ENCODE assay signal across 17 mouse cellular contexts in the genomic region with DNA sequence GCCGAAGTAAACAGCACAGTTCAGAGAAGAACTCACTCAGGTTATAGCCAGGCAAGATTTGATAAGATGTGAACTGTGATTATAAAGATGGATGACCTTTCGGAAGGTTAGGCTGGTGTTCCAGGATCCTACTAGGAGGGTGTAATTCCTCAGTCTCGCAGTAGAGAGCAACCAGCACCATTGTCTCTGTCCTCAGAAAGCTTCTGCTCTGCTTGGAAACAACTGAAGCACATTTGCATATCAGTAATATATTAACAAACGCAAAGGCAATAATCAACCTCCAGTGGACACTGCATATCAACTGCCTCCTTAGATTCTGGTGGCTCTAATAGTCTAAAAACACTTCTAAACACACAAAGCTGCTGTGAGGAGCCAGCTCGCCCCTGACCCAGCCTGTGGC. TPM values are rescaled to one million over a fixed set of nuclear protein-coding genes. Genes with fewer than 3 reads are reported as not detected.
DNase-seq lines count a peak whose midpoint lies in the region; ATAC-seq and TF ChIP-seq lines count a peak whose summit lies in the region.
"Had no signal": no experiment of that assay in that cellular context is flagged by ENCODE, and none has a peak within 500 bp of the region (broad histone marks: within the 10 kb centered on the region; RNA-seq: fewer than 3 reads in every experiment).

No protein-coding gene starts in this region.

- no peaks in the 10 kb centered on the region for H3K9me3 ChIP-seq in liver, embryonic 14.5 days (ENCODE audit: control insufficient read depth, low read length)
- no peaks in the 10 kb centered on the region for H3K9me3 ChIP-seq in stomach, postnatal 0 days (ENCODE audit: control insufficient read depth, low read length)
- H3K9me3 ChIP-seq: embryonic facial prominence, embryonic 10.5 days; forebrain, embryonic 15.5 days; limb, embryonic 15.5 days; midbrain, embryonic 12.5 days had no signal

- H3K79me2 ChIP-seq in heart, adult 2 months (replicated peaks; ENCODE audit: control insufficient read depth, insufficient read depth, low read length): peaks cover 4% of the 10 kb centered on the region

- 84% methylated on average over 5 of the region's 5 CpGs for WGBS in heart, adult 2 months
- WGBS in liver, embryonic 14.5 days (ENCODE audit: insufficient replicate concordance): 58% methylated on average over 5 of the region's 5 CpGs
- 51% methylated on average over 5 of the region's 5 CpGs for WGBS in stomach, postnatal 0 days

- no peak for TF ChIP-seq POLR2A in heart, adult 2 months (IDR thresholded peaks at IDR 0.05; ENCODE audit: insufficient read depth, low read depth, low read length)

- H3K4me1 ChIP-seq in heart, adult 2 months (ENCODE audit: control insufficient read depth, insufficient read depth, low read length): peaks cover 2% of the 10 kb centered on the region
- peaks cover 47 to 55% of the 10 kb centered on the region in 2 experiments for H3K4me1 ChIP-seq in liver, embryonic 14.5 days (replicated peaks; ENCODE audit: control insufficient read depth in 2 of 2, insufficient read depth in 2 of 2, low read length in 1 of 2)
- H3K4me1 ChIP-seq in stomach, postnatal 0 days (replicated peaks; ENCODE audit: control insufficient read depth, insufficient read depth): no peaks in the 10 kb centered on the region
- H3K4me1 ChIP-seq: forebrain, embryonic 15.5 days had no signal

- H3K4me2 ChIP-seq in liver, embryonic 14.5 days (ENCODE audit: low read depth): no peak overlapping the region
- no peak overlapping the region for H3K4me2 ChIP-seq in stomach, postnatal 0 days (replicated peaks; ENCODE audit: low read depth)
- H3K4me2 ChIP-seq: forebrain, embryonic 15.5 days; limb, embryonic 15.5 days; midbrain, embryonic 12.5 days had no signal

- H3K4me3 ChIP-seq in heart, adult 2 months: no peak overlapping the region
- H3K4me3 ChIP-seq in layer of hippocampus, adult 2 months: no peak overlapping the region
- H3K4me3 ChIP-seq in liver, embryonic 14.5 days (ENCODE audit: insufficient read depth in 1 of 2, low read depth in 2 of 2, low read length in 2 of 2): no peak overlapping the region
- H3K4me3 ChIP-seq in stomach, postnatal 0 days (ENCODE audit: low read depth, low read length): no peak overlapping the region
- H3K4me3 ChIP-seq: embryonic facial prominence, embryonic 10.5 days; forebrain, embryonic 15.5 days; limb, embryonic 15.5 days; midbrain, embryonic 12.5 days had no signal

- peaks cover 5% of the 10 kb centered on the region for H3K36me3 ChIP-seq in heart, adult 2 months (ENCODE audit: control insufficient read depth, insufficient read depth, low read length)
- peaks cover 20% of the 10 kb centered on the region for H3K36me3 ChIP-seq in liver, embryonic 14.5 days (replicated peaks; ENCODE audit: control insufficient read depth, insufficient read depth, low read depth)
- no peaks in the 10 kb centered on the region for H3K36me3 ChIP-seq in stomach, postnatal 0 days (ENCODE audit: control insufficient read depth, insufficient read depth, low read length)
- H3K36me3 ChIP-seq: forebrain, embryonic 15.5 days; limb, embryonic 15.5 days; midbrain, embryonic 12.5 days had no signal

- no peak for DNase-seq in heart, adult 2 months
- DNase-seq in heart, adult 8-10 months (ENCODE audit: low spot score): no peak
- no peak for DNase-seq in layer of hippocampus, adult 2 months (ENCODE audit: low spot score in 2 of 2)
- DNase-seq in layer of hippocampus, adult 9-10 months (ENCODE audit: low spot score): no peak
- DNase-seq in liver, embryonic 14.5 days (ENCODE audit: low read depth in 3 of 3, low spot score in 3 of 3): no peak
- DNase-seq in stomach, postnatal 0 days (ENCODE audit: low spot score): no peak
- no peak for DNase-seq in adrenal gland, adult 18-20 months (ENCODE audit: low spot score in 2 of 2)
- DNase-seq in thymus, postnatal 10 days (ENCODE audit: low spot score in 2 of 2): no peak
- DNase-seq: adrenal gland, postnatal 10 days; cerebellum, adult 18-20 months; layer of hippocampus, adult 9-11 months; lung, postnatal 4 days; thymus, postnatal 4 days had no signal

- no peak for TF ChIP-seq EP300 in heart, adult 2 months (IDR thresholded peaks at IDR 0.05; ENCODE audit: insufficient read depth, low read depth, low read length)
- TF ChIP-seq EP300 in liver, embryonic 14.5 days (IDR thresholded peaks at IDR 0.05; ENCODE audit: low read depth): no peak
- TF ChIP-seq EP300 in stomach, postnatal 0 days (optimal IDR thresholded peaks at IDR 0.05): no peak

- intact Hi-C loops in heart, adult 2 months (cut with DNase I): no loop called here

- TF ChIP-seq CTCF in heart, adult 2 months (IDR thresholded peaks at IDR 0.05): peak; percentile 19; the same call in 1 of the 2 replicates
- peak; percentile 34 for TF ChIP-seq CTCF in layer of hippocampus, adult 2 months (conservative IDR thresholded peaks at IDR 0.05)
- peak; percentile 33; the same call in 1 of the 2 replicates for TF ChIP-seq CTCF in liver, embryonic 14.5 days (IDR thresholded peaks at IDR 0.05; ENCODE audit: low read depth)
- peak; percentile 39 for TF ChIP-seq CTCF in stomach, postnatal 0 days (IDR thresholded peaks at IDR 0.05; ENCODE audit: low read depth)

- 0 out of 2 replicates have a peak, but pooled peaks have one; percentile 21 for ATAC-seq in liver, embryonic 14.5 days (ENCODE audit: insufficient read depth)
- ATAC-seq in stomach, postnatal 0 days (ENCODE audit: low FRiP score, low TSS enrichment): no peak
- ATAC-seq: forebrain, embryonic 15.5 days had no signal

- H3K27ac ChIP-seq in heart, adult 2 months: no peak overlapping the region
- H3K27ac ChIP-seq in layer of hippocampus, adult 2 months: no peak overlapping the region
- H3K27ac ChIP-seq in liver, embryonic 14.5 days: no peak overlapping the region; the same call in 1 of the 2 replicates
- no peak overlapping the region; the same call in 1 of the 2 replicates for H3K27ac ChIP-seq in stomach, postnatal 0 days (replicated peaks)
- H3K27ac ChIP-seq: embryonic facial prominence, embryonic 10.5 days; forebrain, embryonic 15.5 days; limb, embryonic 15.5 days; midbrain, embryonic 12.5 days had no signal

- H3K9ac ChIP-seq in heart, adult 2 months (ENCODE audit: low read depth, low read length): no peak overlapping the region
- H3K9ac ChIP-seq in liver, embryonic 14.5 days (replicated peaks): no peak overlapping the region
- no peak overlapping the region for H3K9ac ChIP-seq in stomach, postnatal 0 days (ENCODE audit: low read length)
- H3K9ac ChIP-seq: forebrain, embryonic 15.5 days; limb, embryonic 15.5 days; midbrain, embryonic 12.5 days had no signal

- H3K27me3 ChIP-seq in heart, adult 2 months (ENCODE audit: control insufficient read depth, insufficient read depth, low read length): no peaks in the 10 kb centered on the region
- no peaks in the 10 kb centered on the region for H3K27me3 ChIP-seq in liver, embryonic 14.5 days (ENCODE audit: control insufficient read depth, insufficient read depth, low read length)
- H3K27me3 ChIP-seq in stomach, postnatal 0 days (ENCODE audit: control insufficient read depth, insufficient read depth, low read length): no peaks in the 10 kb centered on the region
- H3K27me3 ChIP-seq: forebrain, embryonic 15.5 days; limb, embryonic 15.5 days; midbrain, embryonic 12.5 days had no signal

RNA-seq across cellular contexts. Expression of a gene that starts 47.8 kb away (rescaled TPM):
- 1 to 10 TPM; 2.1 to 2.7 TPM for total RNA-seq in heart, adult 2 months (2021)
- 1.9 and 2.7 TPM in 2 replicates for polyA plus RNA-seq in heart, adult 2 months (2012; rRNA removed)
- total RNA-seq in heart, adult 8-10 months (2022): 1 to 10 TPM in 3 of 4 experiments, under 1 TPM in 1; 0.87 to 3.9 (median 1.6) TPM
- total RNA-seq in layer of hippocampus, adult 2 months (2021): 1 to 10 TPM; 2.8 TPM
- 4.5 and 5.1 TPM in 2 replicates for polyA plus RNA-seq in liver, embryonic 14.5 days (2012; rRNA removed)
- polyA plus RNA-seq in liver, embryonic 14.5 days (2014; fragmentation: Nextera tagmentation; extraction: Ambion mirVana): 6.3 and 8.4 TPM in 2 replicates
- polyA plus RNA-seq in stomach, postnatal 0 days (2015; fragmentation: Nextera tagmentation; extraction: Ambion mirVana): 1.9 and 2.0 TPM in 2 replicates
- total RNA-seq in adrenal gland, adult 18-20 months (2021): 1 to 10 TPM; 6.4 to 6.6 TPM

RNA-seq across cellular contexts. Expression of a gene that starts 48.5 kb away (rescaled TPM):
- total RNA-seq in heart, adult 2 months (2021): 10 to 100 TPM; 91.0 to 98.5 TPM
- 35.9 and 51.3 TPM in 2 replicates for polyA plus RNA-seq in heart, adult 2 months (2012; rRNA removed)
- 100 to 1,000 TPM in 3 of 4 experiments, 10 to 100 TPM in 1; 94.2 to 109 (median 105) TPM for total RNA-seq in heart, adult 8-10 months (2022)
- 10 to 100 TPM; 55.9 to 59.9 TPM for total RNA-seq in layer of hippocampus, adult 2 months (2021)
- polyA plus RNA-seq in liver, embryonic 14.5 days (2012; rRNA removed): 10.7 and 12.3 TPM in 2 replicates
- 13.0 and 15.5 TPM in 2 replicates for polyA plus RNA-seq in liver, embryonic 14.5 days (2014; fragmentation: Nextera tagmentation; extraction: Ambion mirVana)
- polyA plus RNA-seq in stomach, postnatal 0 days (2015; fragmentation: Nextera tagmentation; extraction: Ambion mirVana): 13.7 and 13.9 TPM in 2 replicates
- total RNA-seq in adrenal gland, adult 18-20 months (2021): 100 to 1,000 TPM; 102 to 135 TPM
